Mouse (Mus musculus): Measurements from ENCODE around the gene Wdr20.

DNA sequence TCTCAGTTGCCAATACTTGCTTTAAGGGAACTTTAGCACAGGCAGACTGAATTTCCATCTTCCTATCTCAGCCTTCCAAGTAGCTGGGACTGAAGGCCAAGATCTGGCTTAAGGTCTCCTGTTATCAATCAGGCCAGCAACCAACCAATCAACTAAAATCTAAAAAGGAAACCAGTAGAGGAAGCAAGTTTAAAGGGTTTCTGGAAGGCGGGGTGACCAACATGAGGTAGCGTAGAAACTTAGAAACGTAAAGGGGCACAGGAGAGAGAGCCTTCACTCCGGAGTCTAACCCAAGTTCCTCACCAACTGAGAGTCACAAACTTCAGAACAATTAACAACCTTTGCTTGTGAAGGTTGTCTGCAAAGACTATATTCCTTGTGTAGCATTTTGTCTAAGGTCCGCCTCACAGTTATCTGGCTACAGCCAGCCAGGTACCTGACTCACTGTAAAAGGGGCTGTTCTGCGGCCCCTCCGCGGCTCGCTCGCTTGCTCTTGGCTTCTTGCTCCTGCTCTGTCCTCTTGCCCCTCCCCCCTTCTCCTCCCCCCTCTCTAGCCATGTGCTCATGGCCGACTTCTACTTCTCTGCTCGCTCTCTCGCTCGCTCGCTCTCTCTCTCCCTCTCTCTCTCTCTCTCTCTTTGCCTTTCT, 39.1 kb upstream of the Wdr20 start:
- TF ChIP-seq CTCF (conservative IDR thresholded peaks at IDR 0.05; ENCODE audit: low read length) (no peak), POU5F1 (IDR thresholded peaks at IDR 0.05; ENCODE audit: borderline replicate concordance, low read length) (no peak), NANOG (IDR thresholded peaks at IDR 0.05; ENCODE audit: borderline replicate concordance, low read length) (no peak)
